Mouse (Mus musculus) bone marrow macrophage, adult 2 months (primary cell): Measurements from ENCODE around the gene Lztfl1. TPM values are rescaled to one million over a fixed set of nuclear protein-coding genes. Genes with fewer than 3 reads are reported as not detected.

Experiments
- H3K27ac ChIP-seq: 2 replicates; pipeline ENCODE4 v1.5.1; 2012; ENCODE audit warnings: low read depth, low read length; ENCODE audit not compliant: insufficient read depth
- H3K4me1 ChIP-seq: 2 replicates; pipeline ENCODE4 v1.6.1; 2012; ENCODE audit warnings: low read length; ENCODE audit not compliant: control insufficient read depth, insufficient read depth
- H3K4me3 ChIP-seq: 2 replicates; pipeline ENCODE4 v1.5.1; 2012; ENCODE audit warnings: mild to moderate bottlenecking, low read length, moderate library complexity; ENCODE audit not compliant: insufficient read depth
- CTCF ChIP-seq: IDR thresholded peaks from 2 replicates; pipeline ENCODE4 v1.5.1; 2012; ENCODE audit warnings: low read depth, mild to moderate bottlenecking, low read length, moderate library complexity
- POLR2A ChIP-seq: IDR thresholded peaks from 2 replicates; pipeline ENCODE4 v1.6.1; 2012; ENCODE audit warnings: mild to moderate bottlenecking, low read depth, low read length, borderline replicate concordance
- polyA plus RNA-seq: library from polyadenylated mRNA; stranded (reverse); fragments of >200 nt; gene quantifications from 2 replicates; pipeline ENCODE4 v1.2.4, GENCODE M21; 2012; ENCODE audit not compliant: missing spikeins, insufficient read depth, insufficient read length

Gene Lztfl1
- polyA plus RNA-seq, 1 experiment = 34.7 TPM

GRCm38 (mm10) chr9:123740799-123741198 lies 23.3 kb upstream of the Lztfl1 start:
- no peak overlapping the region for H3K27ac ChIP-seq
- H3K4me3 ChIP-seq = no peak overlapping the region
- no peaks in the 10 kb centered on the region for H3K4me1 ChIP-seq
- TF ChIP-seq CTCF (no peak), POLR2A (no peak)

GRCm38 (mm10) chr9:123734133-123734532 lies 16.6 kb upstream of the Lztfl1 start:
- Histone ChIP-seq H3K4me3 (no peak overlapping the region), H3K27ac (no peak overlapping the region), H3K4me1 (no peaks in the 10 kb centered on the region)
- TF ChIP-seq CTCF (no peak), POLR2A (no peak)

GRCm38 (mm10) chr9:123731271-123731670 lies 13.8 kb upstream of the Lztfl1 start:
- TF ChIP-seq POLR2A (no peak), CTCF (no peak)
- no peak overlapping the region for H3K4me3 ChIP-seq
- no peaks in the 10 kb centered on the region for H3K4me1 ChIP-seq
- H3K27ac ChIP-seq = no peak overlapping the region

GRCm38 (mm10) chr9:123722737-123723493 lies 5.4 kb upstream of the Lztfl1 start:
- H3K27ac ChIP-seq = peak overlapping the region; percentile 37; the same call in 1 of the 2 replicates
- no peak for TF ChIP-seq POLR2A
- TF ChIP-seq CTCF = no peak
- H3K4me1 ChIP-seq = peaks cover 2% of the 10 kb centered on the region
- no peak overlapping the region for H3K4me3 ChIP-seq

- H3K27ac ChIP-seq = no peak overlapping the region
- H3K4me3 ChIP-seq = no peak overlapping the region
- peaks cover 5% of the 10 kb centered on the region for H3K4me1 ChIP-seq
- no peak for TF ChIP-seq POLR2A
- TF ChIP-seq CTCF = no peak
These were observed 1.2 kb downstream of the Lztfl1 start for GRCm38 (mm10) chr9:123716301-123716700.

GRCm38 (mm10) chr9:123713111-123713510 lies 4.4 kb downstream of the Lztfl1 start:
- no peak overlapping the region for H3K27ac ChIP-seq
- no peak for TF ChIP-seq CTCF
- no peak for TF ChIP-seq POLR2A

GRCm38 (mm10) chr9:123709226-123709625 lies 8.3 kb downstream of the Lztfl1 start:
- no peak overlapping the region for H3K27ac ChIP-seq
- H3K4me1 ChIP-seq = no peaks in the 10 kb centered on the region
- no peak for TF ChIP-seq CTCF
- TF ChIP-seq POLR2A = no peak
- no peak overlapping the region for H3K4me3 ChIP-seq

More at GRCm38 (mm10) chr9:123713111-123713510, 4.4 kb downstream of the Lztfl1 start:
- Histone ChIP-seq H3K4me1 (peaks cover 5% of the 10 kb centered on the region), H3K4me3 (no peak overlapping the region)

GRCm38 (mm10) chr9:123701822-123702221 lies 15.7 kb downstream of the Lztfl1 start:
- no peaks in the 10 kb centered on the region for H3K4me1 ChIP-seq
- H3K4me3 ChIP-seq = no peak overlapping the region
- no peak overlapping the region for H3K27ac ChIP-seq
- TF ChIP-seq POLR2A (no peak), CTCF (no peak)

- no peak overlapping the region for H3K4me3 ChIP-seq
- H3K27ac ChIP-seq = no peak overlapping the region
- no peaks in the 10 kb centered on the region for H3K4me1 ChIP-seq
- TF ChIP-seq POLR2A (no peak), CTCF (no peak)
These were observed 21.7 kb downstream of the Lztfl1 start for GRCm38 (mm10) chr9:123695634-123696302.

- no peak overlapping the region for H3K27ac ChIP-seq
- peaks cover 10% of the 10 kb centered on the region for H3K4me1 ChIP-seq
- no peak overlapping the region for H3K4me3 ChIP-seq
- no peak for TF ChIP-seq POLR2A
- no peak for TF ChIP-seq CTCF
These were observed 29.3 kb downstream of the Lztfl1 start for GRCm38 (mm10) chr9:123688227-123688626.

- Histone ChIP-seq H3K4me3 (no peak overlapping the region), H3K4me1 (peaks cover 20% of the 10 kb centered on the region), H3K27ac (no peak overlapping the region)
- TF ChIP-seq POLR2A (no peak), CTCF (no peak)
These were observed 31.3 kb downstream of the Lztfl1 start for GRCm38 (mm10) chr9:123686206-123686605.
